Mouse (Mus musculus): ENCODE results near the gene Mb. TPM values are rescaled to one million over a fixed set of nuclear protein-coding genes. Genes with fewer than 3 reads are reported as not detected.
"Not testable (repeated sequence)": the region's sequence is repeated elsewhere in the genome, so short reads cannot be mapped to it uniquely, and the experiment has no call there.

The Mb gene
- polyA plus RNA-seq, 1 experiment from 2014 or later, result not detected

DNA sequence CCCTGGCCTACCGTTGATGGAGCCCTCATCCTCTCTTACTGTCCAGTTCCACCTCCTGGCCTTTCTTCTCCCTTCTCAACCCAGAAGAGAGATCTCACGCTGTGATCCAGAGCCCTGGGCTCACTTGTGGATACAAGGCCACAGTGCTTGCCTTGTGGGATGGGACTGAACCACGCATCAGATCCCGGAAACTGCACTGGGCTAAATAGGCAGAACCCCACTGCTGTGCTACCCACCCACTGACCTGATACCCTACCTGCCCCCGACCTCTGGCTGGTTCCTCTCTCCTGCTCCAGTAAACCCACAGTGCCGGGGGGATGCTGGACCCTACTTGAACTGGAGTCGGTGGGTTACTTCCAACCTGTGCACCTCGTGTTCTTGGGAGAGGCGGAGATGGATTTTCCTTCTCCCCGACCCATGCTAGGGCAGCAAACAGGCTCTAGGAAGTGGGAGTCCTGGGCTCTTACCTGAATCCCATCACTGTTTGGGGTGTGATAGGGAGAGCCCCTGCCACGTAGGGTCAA, 20.3 kb upstream of the Mb start:
- no peak overlapping the region for H3K9ac ChIP-seq (ENCODE audit: low read length)
- ATAC-seq (ENCODE audit: low FRiP score) (no peak), DNase-seq (ENCODE audit: low spot score, missing footprints) (peak; percentile 81)
- H3K27ac ChIP-seq (ENCODE audit: low read depth, low read length), result no peak overlapping the region
- H3K9me3 ChIP-seq (ENCODE audit: control insufficient read depth, low read length), result no peaks in the 10 kb centered on the region
- H3K4me2 ChIP-seq, result no peak overlapping the region
- no peaks in the 10 kb centered on the region for H3K4me1 ChIP-seq (ENCODE audit: control insufficient read depth, insufficient read depth, low read length)
- H3K36me3 ChIP-seq (ENCODE audit: control insufficient read depth, insufficient read depth, low read length), result no peaks in the 10 kb centered on the region
- 89% methylated on average over 11 of the region's 11 CpGs for WGBS
- no peaks in the 10 kb centered on the region for H3K27me3 ChIP-seq (ENCODE audit: control insufficient read depth, insufficient read depth, low read length)
- no peak overlapping the region for H3K4me3 ChIP-seq (ENCODE audit: low read depth, low read length)

- ATAC-seq (ENCODE audit: low FRiP score), result no peak
These were observed 18.5 kb upstream of the Mb start for GRCm38 (mm10) chr15:77069019-77069418.

DNA sequence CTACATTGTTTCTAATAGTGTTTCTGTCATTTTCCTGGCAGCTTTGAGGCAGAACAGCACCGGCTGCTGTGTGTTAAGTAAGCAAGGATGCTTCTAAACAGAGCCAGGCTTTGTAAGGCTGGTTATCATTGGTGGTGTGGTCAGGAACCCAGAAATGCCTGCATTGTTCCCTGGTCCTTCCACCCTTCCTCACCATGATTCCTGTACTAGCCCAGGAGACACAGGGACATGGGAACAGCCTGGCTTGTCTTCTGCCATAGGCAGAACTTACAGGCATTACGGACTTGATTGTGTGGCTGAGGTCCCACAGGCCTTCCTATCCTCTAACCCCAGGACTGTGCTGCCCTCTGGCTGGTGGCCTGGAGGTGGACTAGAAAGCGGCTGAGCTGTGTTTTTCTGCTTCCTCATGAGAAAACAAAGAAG, 18.0 kb upstream of the Mb start:
- WGBS, result 77% methylated on average over 3 of the region's 3 CpGs
- H3K36me3 ChIP-seq (ENCODE audit: control insufficient read depth, insufficient read depth, low read length), result no peaks in the 10 kb centered on the region
- no peak overlapping the region for H3K27ac ChIP-seq (ENCODE audit: low read depth, low read length)
- ATAC-seq (ENCODE audit: low FRiP score) (no peak), DNase-seq (ENCODE audit: low spot score, missing footprints) (peak; percentile 45)
- no peak overlapping the region for H3K4me2 ChIP-seq
- no peaks in the 10 kb centered on the region for H3K4me1 ChIP-seq (ENCODE audit: control insufficient read depth, insufficient read depth, low read length)
- H3K9ac ChIP-seq (ENCODE audit: low read length), result no peak overlapping the region
- no peaks in the 10 kb centered on the region for H3K9me3 ChIP-seq (ENCODE audit: control insufficient read depth, low read length)
- H3K27me3 ChIP-seq (ENCODE audit: control insufficient read depth, insufficient read depth, low read length), result no peaks in the 10 kb centered on the region
- H3K4me3 ChIP-seq (ENCODE audit: low read depth, low read length), result no peak overlapping the region

More at GRCm38 (mm10) chr15:77069019-77069418, 18.5 kb upstream of the Mb start:
- Histone ChIP-seq H3K27ac (ENCODE audit: low read depth, low read length) (no peak overlapping the region), H3K36me3 (ENCODE audit: control insufficient read depth, insufficient read depth, low read length) (no peaks in the 10 kb centered on the region), H3K4me1 (ENCODE audit: control insufficient read depth, insufficient read depth, low read length) (no peaks in the 10 kb centered on the region), H3K27me3 (ENCODE audit: control insufficient read depth, insufficient read depth, low read length) (no peaks in the 10 kb centered on the region), H3K9ac (ENCODE audit: low read length) (no peak overlapping the region), H3K4me2 (no peak overlapping the region), H3K9me3 (ENCODE audit: control insufficient read depth, low read length) (no peaks in the 10 kb centered on the region), H3K4me3 (ENCODE audit: low read depth, low read length) (no peak overlapping the region)
- WGBS, result 87% methylated on average over 3 of the region's 3 CpGs
- DNase-seq (ENCODE audit: low spot score, missing footprints), result peak; percentile 68

GRCm38 (mm10) chr15:77066233-77066632, 15.8 kb upstream of the Mb start:
- Histone ChIP-seq H3K27ac (ENCODE audit: low read depth, low read length) (no peak overlapping the region), H3K9me3 (ENCODE audit: control insufficient read depth, low read length) (no peaks in the 10 kb centered on the region), H3K9ac (ENCODE audit: low read length) (no peak overlapping the region), H3K36me3 (ENCODE audit: control insufficient read depth, insufficient read depth, low read length) (no peaks in the 10 kb centered on the region), H3K4me1 (ENCODE audit: control insufficient read depth, insufficient read depth, low read length) (no peaks in the 10 kb centered on the region), H3K4me2 (no peak overlapping the region), H3K27me3 (ENCODE audit: control insufficient read depth, insufficient read depth, low read length) (no peaks in the 10 kb centered on the region), H3K4me3 (ENCODE audit: low read depth, low read length) (no peak overlapping the region)
- no peak for ATAC-seq (ENCODE audit: low FRiP score)
- 87% methylated on average over 6 of the region's 6 CpGs for WGBS
- DNase-seq (ENCODE audit: low spot score, missing footprints), result no peak

GRCm38 (mm10) chr15:77065259-77065852, 14.9 kb upstream of the Mb start:
- DNase-seq (ENCODE audit: low spot score, missing footprints) (no peak), ATAC-seq (ENCODE audit: low FRiP score) (no peak)
- Histone ChIP-seq H3K27me3 (ENCODE audit: control insufficient read depth, insufficient read depth, low read length) (no peaks in the 10 kb centered on the region), H3K4me1 (ENCODE audit: control insufficient read depth, insufficient read depth, low read length) (no peaks in the 10 kb centered on the region), H3K4me2 (no peak overlapping the region), H3K9me3 (ENCODE audit: control insufficient read depth, low read length) (no peaks in the 10 kb centered on the region), H3K4me3 (ENCODE audit: low read depth, low read length) (no peak overlapping the region), H3K9ac (ENCODE audit: low read length) (no peak overlapping the region), H3K27ac (ENCODE audit: low read depth, low read length) (no peak overlapping the region), H3K36me3 (ENCODE audit: control insufficient read depth, insufficient read depth, low read length) (no peaks in the 10 kb centered on the region)
- 95% methylated on average over 6 of the region's 6 CpGs for WGBS

- no peak for DNase-seq (ENCODE audit: low spot score, missing footprints)
- H3K4me3 ChIP-seq (ENCODE audit: low read depth, low read length), result no peak overlapping the region
- no peak overlapping the region for H3K4me2 ChIP-seq
- no peak overlapping the region for H3K27ac ChIP-seq (ENCODE audit: low read depth, low read length)
- ATAC-seq (ENCODE audit: low FRiP score), result no peak
- H3K4me1 ChIP-seq (ENCODE audit: control insufficient read depth, insufficient read depth, low read length), result no peaks in the 10 kb centered on the region
- no peaks in the 10 kb centered on the region for H3K9me3 ChIP-seq (ENCODE audit: control insufficient read depth, low read length)
- no peak overlapping the region for H3K9ac ChIP-seq (ENCODE audit: low read length)
- no peaks in the 10 kb centered on the region for H3K27me3 ChIP-seq (ENCODE audit: control insufficient read depth, insufficient read depth, low read length)
- H3K36me3 ChIP-seq (ENCODE audit: control insufficient read depth, insufficient read depth, low read length), result no peaks in the 10 kb centered on the region
These were observed 12.3 kb upstream of the Mb start for GRCm38 (mm10) chr15:77062746-77063145.

DNA sequence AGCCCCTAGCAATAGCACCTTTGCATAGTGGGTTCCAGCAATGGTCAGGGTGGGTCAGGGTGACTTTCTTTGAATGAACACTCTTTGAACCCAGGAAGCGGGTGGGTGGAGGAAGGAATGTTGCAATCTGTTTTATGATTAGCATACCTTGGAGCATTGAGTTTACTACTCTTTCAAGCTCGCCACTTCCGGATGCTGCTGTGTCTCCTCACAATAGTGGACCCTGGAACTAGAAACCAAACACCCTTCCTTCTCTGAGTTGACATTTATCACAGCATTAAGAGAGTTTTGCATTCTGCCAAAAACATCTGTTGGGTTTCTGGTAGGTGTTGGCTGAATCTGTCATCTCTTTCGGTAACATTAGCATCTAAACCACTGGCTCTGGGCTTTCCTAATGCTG, 8.9 kb upstream of the Mb start:
- not testable (repeated sequence) for H3K36me3 ChIP-seq (ENCODE audit: control insufficient read depth, insufficient read depth, low read length); H3K27ac ChIP-seq (ENCODE audit: low read depth, low read length); H3K27me3 ChIP-seq (ENCODE audit: control insufficient read depth, insufficient read depth, low read length); H3K4me2 ChIP-seq; H3K4me1 ChIP-seq (ENCODE audit: control insufficient read depth, insufficient read depth, low read length); H3K4me3 ChIP-seq (ENCODE audit: low read depth, low read length); H3K9me3 ChIP-seq (ENCODE audit: control insufficient read depth, low read length); DNase-seq (ENCODE audit: low spot score, missing footprints); H3K9ac ChIP-seq (ENCODE audit: low read length); ATAC-seq (ENCODE audit: low FRiP score)
- 94% methylated on average over 4 of the region's 4 CpGs for WGBS

DNA sequence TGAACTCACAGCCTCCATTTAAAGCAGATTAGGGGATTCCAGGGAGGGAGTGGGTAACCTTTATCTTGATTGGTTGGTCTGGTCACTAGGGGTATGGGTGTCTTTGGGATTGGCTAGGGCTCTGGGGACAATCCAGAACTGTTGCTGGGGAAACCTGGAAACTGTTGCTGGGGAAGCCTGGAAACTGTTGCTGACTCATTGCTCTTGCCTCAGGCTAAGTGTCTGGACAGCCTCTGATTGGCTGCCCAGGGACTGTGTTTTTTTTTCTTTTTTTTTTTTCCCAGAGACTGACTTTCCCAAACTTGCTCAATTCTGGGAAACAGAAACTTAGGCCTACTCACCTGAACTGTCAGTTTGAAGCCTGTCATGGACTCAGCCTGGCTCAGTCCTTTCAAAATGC, 8.1 kb upstream of the Mb start:
- H3K4me3 ChIP-seq (ENCODE audit: low read depth, low read length), result no peak overlapping the region
- H3K9ac ChIP-seq (ENCODE audit: low read length), result no peak overlapping the region
- H3K27ac ChIP-seq (ENCODE audit: low read depth, low read length), result no peak overlapping the region
- peaks cover 9% of the 10 kb centered on the region for H3K4me1 ChIP-seq (ENCODE audit: control insufficient read depth, insufficient read depth, low read length)
- ATAC-seq (ENCODE audit: low FRiP score), result no peak
- no peaks in the 10 kb centered on the region for H3K36me3 ChIP-seq (ENCODE audit: control insufficient read depth, insufficient read depth, low read length)
- no peak overlapping the region for H3K4me2 ChIP-seq
- no peaks in the 10 kb centered on the region for H3K27me3 ChIP-seq (ENCODE audit: control insufficient read depth, insufficient read depth, low read length)
- peak; percentile 65 for DNase-seq (ENCODE audit: low spot score, missing footprints)
- no peaks in the 10 kb centered on the region for H3K9me3 ChIP-seq (ENCODE audit: control insufficient read depth, low read length)

DNA sequence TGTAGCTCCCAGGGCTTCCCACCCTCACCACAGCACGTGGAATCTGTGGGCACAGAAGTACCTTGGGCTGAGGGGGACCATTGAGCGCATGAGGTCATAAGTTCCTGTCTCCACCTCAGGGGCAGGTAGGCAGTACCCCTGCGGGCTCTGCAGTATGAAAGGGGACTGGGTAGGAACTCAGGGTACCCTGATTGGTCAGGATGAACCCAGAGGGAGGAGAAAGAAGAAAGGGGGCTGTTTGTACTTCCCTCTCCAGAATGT, 6.3 kb upstream of the Mb start:
- ATAC-seq (ENCODE audit: low FRiP score) (no peak), DNase-seq (ENCODE audit: low spot score, missing footprints) (no peak)
- H3K36me3 ChIP-seq (ENCODE audit: control insufficient read depth, insufficient read depth, low read length), result no peaks in the 10 kb centered on the region
- no peak overlapping the region for H3K4me2 ChIP-seq
- no peak overlapping the region for H3K4me3 ChIP-seq (ENCODE audit: low read depth, low read length)
- H3K9ac ChIP-seq (ENCODE audit: low read length), result no peak overlapping the region; the same call in 1 of the 2 replicates
- H3K27ac ChIP-seq (ENCODE audit: low read depth, low read length), result no peak overlapping the region
- no peaks in the 10 kb centered on the region for H3K27me3 ChIP-seq (ENCODE audit: control insufficient read depth, insufficient read depth, low read length)
- 71% methylated on average over 3 of the region's 3 CpGs for WGBS
- no peaks in the 10 kb centered on the region for H3K9me3 ChIP-seq (ENCODE audit: control insufficient read depth, low read length)
- H3K4me1 ChIP-seq (ENCODE audit: control insufficient read depth, insufficient read depth, low read length), result peaks cover 9% of the 10 kb centered on the region
